Mouse (Mus musculus) ES-CJ7 (cell line): Measurements from ENCODE around the gene Kyat1.
"Not testable (repeated sequence)": the region's sequence is repeated elsewhere in the genome, so short reads cannot be mapped to it uniquely, and the experiment has no call there.

Experiments
- DNase-seq: peaks from one replicate; pipeline ENCODE4 v3.0.0; 2011; ENCODE audit warnings: low read depth, low spot score

Kyat1 gene

GRCm38 (mm10) chr2:30173541-30174240 is 32.0 kb downstream of the Kyat1 start:
- no peak for DNase-seq

GRCm38 (mm10) chr2:30171997-30172382 is 33.7 kb downstream of the Kyat1 start:
- DNase-seq: peak; percentile 34

GRCm38 (mm10) chr2:30171371-30171996 is 34.2 kb downstream of the Kyat1 start, which contains the start of gene Endog:
Gene Endog (plus strand): TSS chr2:30171493.
- peak; percentile 89 for DNase-seq

- DNase-seq: peak; percentile 81
These were observed 39.0 kb downstream of the Kyat1 start for GRCm38 (mm10) chr2:30166677-30167076.

GRCm38 (mm10) chr2:30164340-30164932 is 41.2 kb downstream of the Kyat1 start:
- no peak for DNase-seq

- DNase-seq: peak; percentile 55
These were observed 43.8 kb downstream of the Kyat1 start for GRCm38 (mm10) chr2:30161809-30162208.

- not testable (repeated sequence) for DNase-seq
These were observed 45.8 kb downstream of the Kyat1 start for GRCm38 (mm10) chr2:30159871-30160270.

GRCm38 (mm10) chr2:30152616-30153015 is 53.0 kb downstream of the Kyat1 start:
- DNase-seq: no peak

GRCm38 (mm10) chr2:30151840-30152239 is 53.8 kb downstream of the Kyat1 start:
- no peak for DNase-seq

- DNase-seq: no peak
These were observed 58.2 kb downstream of the Kyat1 start for GRCm38 (mm10) chr2:30147466-30147865.

- no peak for DNase-seq
These were observed 61.2 kb downstream of the Kyat1 start for GRCm38 (mm10) chr2:30144436-30144835.

- DNase-seq: not testable (repeated sequence)
These were observed 65.6 kb downstream of the Kyat1 start for GRCm38 (mm10) chr2:30140021-30140420.

- DNase-seq: peak; percentile 32
These were observed 69.2 kb downstream of the Kyat1 start for GRCm38 (mm10) chr2:30136458-30136857.
